Mouse (Mus musculus) neural tube, embryonic 14.5 days (tissue): ENCODE results near the gene Ralgapa2. TPM values are rescaled to one million over a fixed set of nuclear protein-coding genes. Genes with fewer than 3 reads are reported as not detected.
"Not testable (repeated sequence)": the region's sequence is repeated elsewhere in the genome, so short reads cannot be mapped to it uniquely, and the experiment has no call there.

Experiments
- ATAC-seq: fragments of 200-750 bp; cut with Nextera tagmentation; 2 replicates; pipeline ENCODE4 v1.8.0; 2017; ENCODE audit warnings: low read depth, mild to moderate bottlenecking, moderate TSS enrichment, moderate library complexity
- H3K27ac ChIP-seq: fragments of 300-500 bp; sonication (generic); 2 replicates; pipeline ENCODE4 v1.5.1; 2014; ENCODE audit warnings: low read depth, mild to moderate bottlenecking, control low read depth, low read length, moderate library complexity, mixed read lengths
- H3K27me3 ChIP-seq: fragments of 300-500 bp; sonication (generic); 2 replicates; pipeline ENCODE4 v1.6.1; 2014; ENCODE audit warnings: low read length; ENCODE audit not compliant: control insufficient read depth, insufficient read depth
- H3K36me3 ChIP-seq: fragments of 300-500 bp; sonication (generic); 2 replicates; pipeline ENCODE4 v1.6.1; 2014; ENCODE audit warnings: low read length, mixed read lengths; ENCODE audit not compliant: control insufficient read depth, insufficient read depth
- H3K4me1 ChIP-seq: fragments of 300-500 bp; sonication (generic); 2 replicates; pipeline ENCODE4 v1.6.1; 2014; ENCODE audit warnings: low read length; ENCODE audit not compliant: control insufficient read depth, insufficient read depth
- H3K4me2 ChIP-seq: fragments of 300-500 bp; sonication (generic); 2 replicates; pipeline ENCODE4 v1.6.1; 2014; ENCODE audit warnings: mild to moderate bottlenecking, low read depth, low read length, control low read depth
- H3K4me3 ChIP-seq: fragments of 300-500 bp; sonication (generic); 2 replicates; pipeline ENCODE4 v1.5.1; 2014; ENCODE audit warnings: low read depth, low read length, control low read depth, mixed read lengths
- H3K9ac ChIP-seq: fragments of 300-500 bp; sonication (generic); replicated peaks from 2 replicates; pipeline ENCODE4 v1.6.1; 2014; ENCODE audit warnings: low read depth, mild to moderate bottlenecking, control low read depth, low read length, mixed read lengths
- H3K9me3 ChIP-seq: fragments of 300-500 bp; sonication (generic); 2 replicates; pipeline ENCODE4 v1.6.1; 2016; ENCODE audit warnings: low read length; ENCODE audit not compliant: control insufficient read depth
- WGBS: fragments of 180-500 bp; shearing (Covaris S2); extraction: QIAGEN DNeasy Blood & Tissue Kit; methylation state at CpG from one replicate; pipeline ENCODE4 v1.1.7; 2014; 5-methylcytosine and 5-hydroxymethylcytosine counted together
- polyA plus RNA-seq: library from polyadenylated mRNA; unstranded; fragments of >200 nt; fragmentation: Nextera tagmentation; extraction: Ambion mirVana; gene quantifications from 2 replicates; pipeline ENCODE4 v1.2.1, GENCODE M21; 2014

Ralgapa2 gene
- polyA plus RNA-seq, 1 experiment from 2014 or later = 16.1 TPM

DNA sequence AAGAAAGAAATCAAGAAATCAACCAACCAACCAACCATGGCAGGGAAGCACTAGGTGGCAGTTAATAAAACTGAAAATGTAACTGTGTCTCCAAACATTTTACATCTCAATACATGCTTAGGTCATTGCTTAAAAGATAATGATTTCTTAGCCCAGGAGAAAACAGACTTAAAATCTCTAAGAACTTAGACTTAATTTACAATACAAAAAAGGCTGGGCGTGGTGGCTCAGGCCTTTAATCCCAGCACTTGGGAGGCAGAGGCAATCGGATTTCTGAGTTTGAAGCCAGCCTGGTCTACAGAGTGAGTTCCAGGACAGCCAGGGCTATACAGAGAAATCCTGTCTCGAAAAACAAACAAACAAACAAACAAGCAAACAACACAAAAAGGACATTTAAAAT lies 45.3 kb downstream of the Ralgapa2 start:
- H3K4me3 ChIP-seq, ATAC-seq, H3K9ac ChIP-seq, H3K27ac ChIP-seq, H3K9me3 ChIP-seq, H3K27me3 ChIP-seq, H3K4me1 ChIP-seq, H3K4me2 ChIP-seq, H3K36me3 ChIP-seq: not testable (repeated sequence)
- 87% methylated on average over 3 of the region's 3 CpGs for WGBS

- Histone ChIP-seq H3K4me2 (no peak overlapping the region), H3K9ac (no peak overlapping the region), H3K27ac (no peak overlapping the region), H3K4me1 (no peaks in the 10 kb centered on the region), H3K4me3 (no peak overlapping the region), H3K9me3 (no peaks in the 10 kb centered on the region), H3K36me3 (no peaks in the 10 kb centered on the region), H3K27me3 (no peaks in the 10 kb centered on the region)
- 84% methylated on average over 2 of the region's 2 CpGs for WGBS
- no peak for ATAC-seq
These were observed 54.6 kb downstream of the Ralgapa2 start for GRCm38 (mm10) chr2:146457494-146457893.

- ATAC-seq = no peak
- no peak overlapping the region for H3K4me3 ChIP-seq
- H3K4me1 ChIP-seq = no peaks in the 10 kb centered on the region
- no peak overlapping the region for H3K9ac ChIP-seq
- H3K36me3 ChIP-seq = no peaks in the 10 kb centered on the region
- H3K4me2 ChIP-seq = no peak overlapping the region
- no peaks in the 10 kb centered on the region for H3K27me3 ChIP-seq
- no peaks in the 10 kb centered on the region for H3K9me3 ChIP-seq
- 88% methylated on average over 7 of the region's 7 CpGs for WGBS
- no peak overlapping the region for H3K27ac ChIP-seq
These were observed 55.5 kb downstream of the Ralgapa2 start for GRCm38 (mm10) chr2:146456612-146457011.

DNA sequence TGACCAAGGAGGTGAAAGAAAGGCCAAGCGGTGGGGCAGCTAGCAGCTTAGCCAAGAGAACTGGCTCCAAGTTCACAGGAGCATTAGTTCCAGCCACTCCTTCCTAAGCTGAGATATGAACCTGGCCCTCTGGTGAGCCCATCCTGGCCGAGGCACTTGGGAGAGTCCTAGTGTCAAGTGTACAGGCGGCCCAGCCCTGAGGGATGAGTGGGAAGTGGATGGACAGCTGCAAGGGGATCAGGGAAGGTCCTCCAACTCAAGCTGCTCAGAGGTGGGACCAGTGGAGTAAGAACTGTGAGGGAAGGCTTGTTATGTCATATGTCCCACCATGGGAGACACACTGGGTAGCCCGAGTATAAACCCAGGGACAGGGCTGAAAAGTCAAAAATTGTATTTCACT lies 56.1 kb downstream of the Ralgapa2 start:
- Histone ChIP-seq H3K36me3 (no peaks in the 10 kb centered on the region), H3K9ac (no peak overlapping the region), H3K4me2 (no peak overlapping the region), H3K4me1 (no peaks in the 10 kb centered on the region), H3K27ac (no peak overlapping the region), H3K27me3 (no peaks in the 10 kb centered on the region), H3K4me3 (no peak overlapping the region), H3K9me3 (no peaks in the 10 kb centered on the region)
- 92% methylated on average over 4 of the region's 4 CpGs for WGBS
- no peak for ATAC-seq

GRCm38 (mm10) chr2:146444009-146444408 lies 68.1 kb downstream of the Ralgapa2 start:
- no peaks in the 10 kb centered on the region for H3K4me1 ChIP-seq
- no peak overlapping the region for H3K4me3 ChIP-seq
- 85% methylated on average over 3 of the region's 3 CpGs for WGBS
- no peak overlapping the region for H3K27ac ChIP-seq
- H3K27me3 ChIP-seq = no peaks in the 10 kb centered on the region
- no peaks in the 10 kb centered on the region for H3K9me3 ChIP-seq
- H3K36me3 ChIP-seq = no peaks in the 10 kb centered on the region
- H3K9ac ChIP-seq = no peak overlapping the region
- no peak for ATAC-seq
- no peak overlapping the region for H3K4me2 ChIP-seq

- no peaks in the 10 kb centered on the region for H3K36me3 ChIP-seq
- H3K4me2 ChIP-seq = no peak overlapping the region
- WGBS = 95% methylated on average over 9 of the region's 9 CpGs
- no peak for ATAC-seq
- no peaks in the 10 kb centered on the region for H3K4me1 ChIP-seq
- no peaks in the 10 kb centered on the region for H3K9me3 ChIP-seq
- no peak overlapping the region for H3K4me3 ChIP-seq
- H3K9ac ChIP-seq = no peak overlapping the region
- no peaks in the 10 kb centered on the region for H3K27me3 ChIP-seq
- H3K27ac ChIP-seq = no peak overlapping the region
These were observed 68.8 kb downstream of the Ralgapa2 start for GRCm38 (mm10) chr2:146443291-146443875.

DNA sequence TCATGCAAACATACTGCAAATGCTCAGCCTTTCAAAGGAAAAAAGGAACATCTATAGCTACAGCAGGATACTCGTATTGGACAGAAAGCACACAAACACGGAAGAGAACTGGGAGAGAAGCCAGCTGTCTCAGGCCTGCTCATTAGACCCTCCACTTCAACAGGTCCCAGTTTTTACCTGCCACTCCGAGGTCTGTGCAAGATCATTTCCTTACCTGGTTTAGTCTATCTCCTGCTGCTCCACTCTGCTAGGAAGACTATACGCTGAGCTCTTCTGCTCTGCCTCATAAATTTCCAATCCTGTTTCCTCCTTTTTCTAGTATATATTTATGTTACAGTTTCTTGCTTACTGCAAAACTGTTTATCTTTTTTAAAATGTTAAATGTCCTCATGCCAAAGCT lies 70.4 kb downstream of the Ralgapa2 start:
- Histone ChIP-seq H3K27ac (no peak overlapping the region), H3K27me3 (no peaks in the 10 kb centered on the region), H3K9ac (no peak overlapping the region), H3K4me1 (no peaks in the 10 kb centered on the region), H3K4me2 (no peak overlapping the region), H3K9me3 (no peaks in the 10 kb centered on the region), H3K4me3 (no peak overlapping the region), H3K36me3 (no peaks in the 10 kb centered on the region)
- no peak for ATAC-seq
- 90% methylated on average over 4 of the region's 4 CpGs for WGBS

DNA sequence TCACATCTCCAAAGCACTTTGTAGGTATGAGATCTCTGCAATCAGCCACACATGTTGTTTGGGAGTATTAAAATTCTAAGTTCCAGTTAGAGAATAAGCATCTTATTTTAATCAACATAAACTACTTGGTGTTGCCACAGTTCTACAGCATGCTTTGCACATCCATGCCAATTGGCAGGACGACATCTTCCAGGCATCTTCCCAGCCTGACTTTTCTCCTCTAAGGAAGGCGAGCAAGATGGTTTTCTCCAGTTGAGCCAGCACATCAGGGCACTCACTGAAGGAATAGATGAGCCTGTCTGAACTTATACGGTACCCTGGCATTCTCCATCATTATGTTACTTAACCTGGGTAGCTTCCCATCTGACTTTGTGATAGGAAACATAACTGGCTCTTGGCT lies 83.4 kb downstream of the Ralgapa2 start:
- Histone ChIP-seq H3K36me3 (peaks cover 2% of the 10 kb centered on the region; the same call in 1 of the 2 replicates), H3K4me1 (no peaks in the 10 kb centered on the region), H3K9ac (no peak overlapping the region), H3K27ac (no peak overlapping the region), H3K27me3 (no peaks in the 10 kb centered on the region), H3K4me2 (no peak overlapping the region), H3K4me3 (no peak overlapping the region), H3K9me3 (no peaks in the 10 kb centered on the region)
- 94% methylated on average over 3 of the region's 3 CpGs for whole genome bisulfite sequencing
- ATAC-seq = no peak

- WGBS = 85% methylated on average over 3 of the region's 3 CpGs
- H3K27me3 ChIP-seq = no peaks in the 10 kb centered on the region
- no peak overlapping the region for H3K9ac ChIP-seq
- ATAC-seq = no peak
- H3K4me2 ChIP-seq = no peak overlapping the region
- H3K4me3 ChIP-seq = no peak overlapping the region
- no peak overlapping the region for H3K27ac ChIP-seq
- no peaks in the 10 kb centered on the region for H3K9me3 ChIP-seq
- 0 out of 2 replicates have a peak, but pooled peaks cover 2% of the 10 kb centered on the region for H3K36me3 ChIP-seq
- H3K4me1 ChIP-seq = no peaks in the 10 kb centered on the region
These were observed 84.8 kb downstream of the Ralgapa2 start for GRCm38 (mm10) chr2:146427380-146427779.
